Mouse (Mus musculus): ENCODE results near the gene Enpp6. TPM values are rescaled to one million over a fixed set of nuclear protein-coding genes. Genes with fewer than 3 reads are reported as not detected.

Enpp6 gene
- total and polyA plus RNA-seq, 3 experiments = 2.9 to 5.9 (median 3.5) TPM

DNA sequence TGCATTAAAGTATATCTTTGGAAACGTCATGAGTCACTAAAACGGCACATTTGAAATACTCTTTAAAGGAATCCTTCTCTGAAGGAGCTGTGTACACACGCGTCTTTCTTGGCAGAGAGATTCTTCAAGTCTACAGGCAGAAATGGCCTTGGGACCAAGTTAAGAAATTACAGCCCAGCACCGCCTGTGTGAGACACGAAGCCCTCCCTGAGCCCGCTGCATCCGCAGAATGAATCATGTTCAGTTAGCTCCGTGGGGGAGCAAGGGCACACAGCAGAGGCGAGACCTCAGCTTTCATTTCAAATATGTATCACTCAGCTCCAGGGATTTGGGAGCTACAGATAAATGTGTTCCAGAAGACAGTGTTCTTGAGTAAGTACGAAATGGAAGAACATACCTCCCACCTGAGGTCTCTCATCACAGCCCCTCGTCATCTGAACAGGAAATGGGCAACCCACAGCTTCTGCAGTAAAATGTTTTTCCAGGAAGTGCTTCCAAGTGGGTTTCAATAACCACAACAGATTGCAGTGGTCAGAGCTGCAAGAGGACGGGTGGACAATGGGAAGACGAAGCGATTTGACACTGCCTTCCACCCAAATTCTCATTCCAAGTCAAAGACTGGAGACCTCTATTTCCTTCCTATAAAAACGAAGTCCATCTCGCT lies 127.6 kb downstream of the Enpp6 start:
- H3K9ac ChIP-seq (ENCODE audit: low read depth, low read length) = no peak overlapping the region
- H3K4me3 ChIP-seq = no peak overlapping the region
- no peaks in the 10 kb centered on the region; the same call in none of the 2 replicates for H3K4me1 ChIP-seq (ENCODE audit: control insufficient read depth, insufficient read depth, low read length)
- no peak for DNase-seq
- WGBS = 71% methylated on average over 17 of the region's 17 CpGs
- no peaks in the 10 kb centered on the region for H3K27me3 ChIP-seq (ENCODE audit: control insufficient read depth, insufficient read depth, low read length)
- no peaks in the 10 kb centered on the region for H3K36me3 ChIP-seq (ENCODE audit: control insufficient read depth, insufficient read depth, low read length)
- intact Hi-C loops (cut with DNase I) = no loop called here
- no peaks in the 10 kb centered on the region for H3K79me2 ChIP-seq (replicated peaks; ENCODE audit: control insufficient read depth, insufficient read depth, low read length)
- no peak for TF ChIP-seq POLR2A (IDR thresholded peaks at IDR 0.05; ENCODE audit: insufficient read depth, low read depth, low read length)
- no peak for TF ChIP-seq CTCF (IDR thresholded peaks at IDR 0.05)
- no peak for TF ChIP-seq EP300 (IDR thresholded peaks at IDR 0.05; ENCODE audit: insufficient read depth, low read depth, low read length)
- H3K27ac ChIP-seq = no peak overlapping the region

GRCm38 (mm10) chr8:47117336-47117735 lies 130.6 kb downstream of the Enpp6 start:
- Histone ChIP-seq H3K79me2 (replicated peaks; ENCODE audit: control insufficient read depth, insufficient read depth, low read length) (no peaks in the 10 kb centered on the region), H3K27me3 (ENCODE audit: control insufficient read depth, insufficient read depth, low read length) (no peaks in the 10 kb centered on the region), H3K9ac (ENCODE audit: low read depth, low read length) (no peak overlapping the region), H3K4me3 (no peak overlapping the region), H3K36me3 (ENCODE audit: control insufficient read depth, insufficient read depth, low read length) (no peaks in the 10 kb centered on the region), H3K27ac (no peak overlapping the region), H3K4me1 (ENCODE audit: control insufficient read depth, insufficient read depth, low read length) (no peaks in the 10 kb centered on the region; the same call in none of the 2 replicates)
- DNase-seq = no peak
- WGBS = 72% methylated on average over 4 of the region's 4 CpGs
- intact Hi-C loops (cut with DNase I) = no loop called here
- TF ChIP-seq EP300 (IDR thresholded peaks at IDR 0.05; ENCODE audit: insufficient read depth, low read depth, low read length) (no peak), POLR2A (IDR thresholded peaks at IDR 0.05; ENCODE audit: insufficient read depth, low read depth, low read length) (no peak), CTCF (IDR thresholded peaks at IDR 0.05) (no peak)

DNA sequence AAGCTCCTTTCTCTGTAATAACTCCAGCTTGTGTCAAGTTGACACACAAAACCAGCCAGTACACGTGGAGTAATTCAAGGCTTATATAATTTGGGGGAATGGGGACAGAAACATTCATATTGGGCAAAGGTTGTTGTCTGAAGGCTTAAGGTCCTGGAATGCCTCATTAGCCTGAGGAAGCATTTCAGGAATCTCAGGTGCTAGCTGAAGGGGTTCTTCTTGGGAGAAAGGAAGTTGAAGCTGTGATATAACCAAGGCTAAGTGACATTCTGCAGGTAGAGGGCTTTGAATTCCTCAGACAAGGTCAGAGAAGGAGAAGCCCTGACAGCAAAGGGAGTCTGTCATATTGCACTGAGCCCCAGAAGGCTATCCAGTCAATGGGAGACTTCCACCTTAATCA lies 133.2 kb downstream of the Enpp6 start:
- 78% methylated on average over 1 of the region's 1 CpGs for WGBS
- intact Hi-C loops (cut with DNase I) = no loop called here
- no peak for DNase-seq

GRCm38 (mm10) chr8:47128859-47129258 lies 142.2 kb downstream of the Enpp6 start:
- no peaks in the 10 kb centered on the region for H3K36me3 ChIP-seq (ENCODE audit: control insufficient read depth, insufficient read depth, low read length)
- no peaks in the 10 kb centered on the region for H3K79me2 ChIP-seq (replicated peaks; ENCODE audit: control insufficient read depth, insufficient read depth, low read length)
- intact Hi-C loops (cut with DNase I) = loop anchor here (5.0 kb wide), 1 partner anchor 243 kb away; no protein-coding TSS in a partner anchor
- no peak overlapping the region for H3K9ac ChIP-seq (ENCODE audit: low read depth, low read length)
- H3K4me3 ChIP-seq = no peak overlapping the region
- no peak for TF ChIP-seq CTCF (IDR thresholded peaks at IDR 0.05)
- TF ChIP-seq EP300 (IDR thresholded peaks at IDR 0.05; ENCODE audit: insufficient read depth, low read depth, low read length) = no peak
- no peak for TF ChIP-seq POLR2A (IDR thresholded peaks at IDR 0.05; ENCODE audit: insufficient read depth, low read depth, low read length)
- no peak for DNase-seq
- H3K27me3 ChIP-seq (ENCODE audit: control insufficient read depth, insufficient read depth, low read length) = no peaks in the 10 kb centered on the region
- no peak overlapping the region for H3K27ac ChIP-seq
- no peaks in the 10 kb centered on the region for H3K4me1 ChIP-seq (ENCODE audit: control insufficient read depth, insufficient read depth, low read length)
- WGBS = 92% methylated on average over 1 of the region's 1 CpGs

More for the DNA sequence above, 133.2 kb downstream of the Enpp6 start:
- TF ChIP-seq CTCF (IDR thresholded peaks at IDR 0.05) = no peak
- TF ChIP-seq EP300 (IDR thresholded peaks at IDR 0.05; ENCODE audit: insufficient read depth, low read depth, low read length) = no peak
- no peak for TF ChIP-seq POLR2A (IDR thresholded peaks at IDR 0.05; ENCODE audit: insufficient read depth, low read depth, low read length)
- H3K9ac ChIP-seq (ENCODE audit: low read depth, low read length) = no peak overlapping the region
- H3K27me3 ChIP-seq (ENCODE audit: control insufficient read depth, insufficient read depth, low read length) = no peaks in the 10 kb centered on the region
- H3K4me1 ChIP-seq (ENCODE audit: control insufficient read depth, insufficient read depth, low read length) = no peaks in the 10 kb centered on the region; the same call in none of the 2 replicates
- H3K79me2 ChIP-seq (replicated peaks; ENCODE audit: control insufficient read depth, insufficient read depth, low read length) = no peaks in the 10 kb centered on the region
- H3K4me3 ChIP-seq = no peak overlapping the region
- H3K36me3 ChIP-seq (ENCODE audit: control insufficient read depth, insufficient read depth, low read length) = no peaks in the 10 kb centered on the region
- no peak overlapping the region for H3K27ac ChIP-seq

- no peaks in the 10 kb centered on the region for H3K36me3 ChIP-seq (ENCODE audit: control insufficient read depth, insufficient read depth, low read length)
- intact Hi-C loops (cut with DNase I) = no loop called here
- no peak overlapping the region for H3K27ac ChIP-seq
- TF ChIP-seq EP300 (IDR thresholded peaks at IDR 0.05; ENCODE audit: insufficient read depth, low read depth, low read length) (no peak), CTCF (IDR thresholded peaks at IDR 0.05) (no peak), POLR2A (IDR thresholded peaks at IDR 0.05; ENCODE audit: insufficient read depth, low read depth, low read length) (no peak)
- WGBS = 82% methylated on average over 3 of the region's 3 CpGs
- H3K79me2 ChIP-seq (replicated peaks; ENCODE audit: control insufficient read depth, insufficient read depth, low read length) = no peaks in the 10 kb centered on the region
- no peak overlapping the region for H3K4me3 ChIP-seq
- no peaks in the 10 kb centered on the region; the same call in 1 of the 2 replicates for H3K4me1 ChIP-seq (ENCODE audit: control insufficient read depth, insufficient read depth, low read length)
- no peak overlapping the region for H3K9ac ChIP-seq (ENCODE audit: low read depth, low read length)
- H3K27me3 ChIP-seq (ENCODE audit: control insufficient read depth, insufficient read depth, low read length) = no peaks in the 10 kb centered on the region
- DNase-seq = no peak
Measured at GRCm38 (mm10) chr8:47133381-47133780, 146.7 kb downstream of the Enpp6 start.

DNA sequence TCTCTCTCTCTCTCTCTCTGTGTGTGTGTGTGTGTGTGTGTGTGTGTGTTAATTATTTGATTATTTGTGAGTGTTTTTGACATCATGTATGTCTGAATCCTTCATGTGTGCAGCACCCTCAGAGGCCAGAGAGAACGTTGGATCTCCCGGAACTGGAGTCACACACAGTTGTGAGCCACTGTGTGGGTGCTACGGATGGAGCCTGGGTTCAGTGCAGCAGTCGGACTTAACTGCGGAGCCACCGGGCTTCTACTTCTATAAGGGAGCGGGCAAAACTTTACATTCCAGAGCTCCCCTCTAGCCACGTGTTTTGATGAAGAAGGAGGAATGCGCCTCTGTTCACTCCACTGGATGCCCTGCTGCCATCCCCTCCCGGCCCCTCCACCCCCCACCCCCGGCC lies 148.0 kb downstream of the Enpp6 start:
- H3K9ac ChIP-seq (ENCODE audit: low read depth, low read length) = no peak overlapping the region
- WGBS = 56% methylated on average over 11 of the region's 11 CpGs
- H3K27me3 ChIP-seq (ENCODE audit: control insufficient read depth, insufficient read depth, low read length) = no peaks in the 10 kb centered on the region
- H3K4me3 ChIP-seq = no peak overlapping the region
- no peaks in the 10 kb centered on the region; the same call in 1 of the 2 replicates for H3K4me1 ChIP-seq (ENCODE audit: control insufficient read depth, insufficient read depth, low read length)
- TF ChIP-seq CTCF (IDR thresholded peaks at IDR 0.05) (no peak), POLR2A (IDR thresholded peaks at IDR 0.05; ENCODE audit: insufficient read depth, low read depth, low read length) (no peak), EP300 (IDR thresholded peaks at IDR 0.05; ENCODE audit: insufficient read depth, low read depth, low read length) (no peak)
- no peaks in the 10 kb centered on the region for H3K36me3 ChIP-seq (ENCODE audit: control insufficient read depth, insufficient read depth, low read length)
- intact Hi-C loops (cut with DNase I) = no loop called here
- H3K27ac ChIP-seq = no peak overlapping the region
- H3K79me2 ChIP-seq (replicated peaks; ENCODE audit: control insufficient read depth, insufficient read depth, low read length) = no peaks in the 10 kb centered on the region
- DNase-seq = no peak

Measured in heart, adult 2 months (tissue).